ENCODE assay signal across 8 mouse cellular contexts in the genomic region with DNA sequence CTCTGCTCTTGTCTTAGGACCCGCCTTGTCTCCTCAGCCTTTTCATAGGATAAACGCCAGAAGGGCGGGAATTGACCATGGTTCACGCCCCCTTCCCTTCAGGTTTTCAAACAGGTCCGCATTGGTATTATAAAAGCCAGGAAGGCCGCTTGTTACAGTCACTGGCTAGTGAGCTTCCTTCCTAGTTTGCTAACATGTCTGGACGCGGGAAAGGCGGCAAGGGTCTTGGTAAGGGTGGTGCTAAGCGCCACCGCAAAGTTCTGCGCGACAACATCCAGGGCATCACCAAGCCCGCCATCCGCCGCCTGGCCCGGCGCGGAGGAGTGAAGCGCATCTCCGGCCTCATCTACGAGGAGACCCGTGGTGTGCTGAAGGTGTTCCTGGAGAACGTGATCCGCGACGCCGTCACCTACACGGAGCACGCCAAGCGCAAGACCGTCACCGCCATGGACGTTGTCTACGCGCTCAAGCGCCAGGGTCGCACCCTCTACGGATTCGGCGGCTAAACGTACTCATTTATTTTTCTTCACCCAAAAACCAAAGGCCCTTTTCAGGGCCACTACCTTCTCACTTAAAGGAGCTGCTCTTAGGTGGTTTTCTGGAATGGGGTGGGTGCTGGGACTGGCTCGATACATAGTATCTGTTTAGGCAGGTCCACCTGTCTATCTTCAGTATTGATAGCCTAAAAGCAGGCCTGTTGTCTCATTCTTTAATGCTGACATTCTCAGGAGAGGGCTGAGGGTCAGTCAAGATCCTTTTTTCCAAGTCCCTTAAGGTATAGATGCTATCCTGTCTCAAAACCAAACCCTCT. TPM values are rescaled to one million over a fixed set of nuclear protein-coding genes. Genes with fewer than 3 reads are reported as not detected.
DNase-seq lines count a peak whose midpoint lies in the region; ATAC-seq lines count a peak whose summit lies in the region.

A gene (plus strand): TSS at position 191 of the 811 bp plus-strand sequence.

- H3K9ac ChIP-seq in hindbrain, embryonic 11.5 days (ENCODE audit: low read depth, low read length), result peak within 1 kb of the TSS; percentile 63

- under 1% methylated on average over 43 of the region's 43 CpGs for WGBS in hindbrain, embryonic 11.5 days

- H3K4me2 ChIP-seq in hindbrain, embryonic 11.5 days (replicated peaks; ENCODE audit: low read depth, low read length), result peak within 1 kb of the TSS; percentile 83

- H3K27ac ChIP-seq in hindbrain, embryonic 11.5 days (ENCODE audit: low read depth, low read length), result peak within 1 kb of the TSS; percentile 88

- no peaks in the 10 kb centered on the region for H3K36me3 ChIP-seq in hindbrain, embryonic 11.5 days (ENCODE audit: control insufficient read depth, insufficient read depth, low read length)

- no peaks in the 10 kb centered on the region for H3K9me3 ChIP-seq in hindbrain, embryonic 11.5 days (ENCODE audit: control insufficient read depth, low read length)

- peak; percentile 95 for DNase-seq in MN1 (ENCODE audit: low spot score)
- DNase-seq in cerebellum, adult 9-11 months, result peak; percentile 97
- DNase-seq in frontal cortex, adult 2 months (ENCODE audit: extremely low spot score in 1 of 2, low spot score in 1 of 2), result peak; percentile 98 to 100
- peak; percentile 99 for DNase-seq in hindbrain, embryonic 11.5 days (ENCODE audit: low spot score)
- DNase-seq in layer of hippocampus, postnatal 14 days (ENCODE audit: low spot score in 2 of 2), result peak; percentile 97 to 99
- DNase-seq in lung, postnatal 14 days, result peak; percentile 97
- peak; percentile 97 for DNase-seq in retina, adult 2 months (ENCODE audit: low read depth, low spot score)
- DNase-seq in thymus, postnatal 36 days, result peak; percentile 95

- ATAC-seq in hindbrain, embryonic 11.5 days (ENCODE audit: low FRiP score), result peak; percentile 90

- H3K4me1 ChIP-seq in hindbrain, embryonic 11.5 days (replicated peaks; ENCODE audit: control insufficient read depth, insufficient read depth, low read length), result peaks cover 3% of the 10 kb centered on the region; the same call in 1 of the 2 replicates

- peak within 1 kb of the TSS; percentile 44 for H3K4me3 ChIP-seq in hindbrain, embryonic 11.5 days (ENCODE audit: low read depth, low read length)

- no peaks in the 10 kb centered on the region for H3K27me3 ChIP-seq in hindbrain, embryonic 11.5 days (ENCODE audit: control insufficient read depth, insufficient read depth, low read length)

RNA-seq across cellular contexts. Expression of the gene that starts here (rescaled TPM):
- polyA plus RNA-seq in frontal cortex, adult 2 months (2012; rRNA removed), result 3.4 and 4.3 TPM in 2 replicates
- 95.0 and 95.9 TPM in 2 replicates for polyA plus RNA-seq in hindbrain, embryonic 11.5 days (2014; fragmentation: Nextera tagmentation; extraction: Ambion mirVana)
- 100 to 1,000 TPM; 128 to 149 TPM for total RNA-seq in layer of hippocampus, postnatal 14 days (2021)

Comparison
In these comparisons a context has a peak if more than half of its experiments do, and no peak if none do; other contexts are left out.
1. Peak in every context shown above with its lines: DNase-seq, ATAC-seq, H3K4me3 ChIP-seq and H3K27ac ChIP-seq.
2. RNA of the gene that starts here (polyA plus RNA-seq): 95.0 to 95.9 TPM in hindbrain, embryonic 11.5 days; 3.4 to 4.3 TPM in frontal cortex, adult 2 months; every median in the first group is over 10 times any median in the second.